Mouse (Mus musculus) G1E (cell line): Measurements from ENCODE around the gene Dnajc5.

ENCODE experiments used
- CTCF ChIP-seq: IDR thresholded peaks from 2 replicates; pipeline ENCODE4 v1.5.1; 2012; ENCODE audit warnings: low read depth, low read length, inconsistent platforms, mixed read lengths
- GATA1 ChIP-seq: IDR thresholded peaks from 2 replicates; pipeline ENCODE4 v1.6.1; 2012; ENCODE audit warnings: borderline replicate concordance, low read length, inconsistent platforms, mixed read lengths
- POLR2AphosphoS5 ChIP-seq: IDR thresholded peaks from 2 replicates; pipeline ENCODE4 v1.6.1; 2012; ENCODE audit warnings: low read depth, low read length, inconsistent platforms; ENCODE audit not compliant: insufficient replicate concordance
- TAL1 ChIP-seq: conservative IDR thresholded peaks from 2 replicates; pipeline ENCODE4 v1.6.1; 2012; ENCODE audit warnings: low read depth, low read length, inconsistent platforms, mixed read lengths

- TF ChIP-seq CTCF, result no peak
- no peak for TF ChIP-seq POLR2AphosphoS5
- no peak for TF ChIP-seq TAL1
- no peak for TF ChIP-seq GATA1
Observed at GRCm38 (mm10) chr2:181520936-181521227, 597 bp downstream of the Dnajc5 start.
